Mouse (Mus musculus): Measurements from ENCODE around the gene Lifr.
A peak's percentile ranks its signal among the peaks of the same experiment; 100 is the strongest.

Lifr gene

DNA sequence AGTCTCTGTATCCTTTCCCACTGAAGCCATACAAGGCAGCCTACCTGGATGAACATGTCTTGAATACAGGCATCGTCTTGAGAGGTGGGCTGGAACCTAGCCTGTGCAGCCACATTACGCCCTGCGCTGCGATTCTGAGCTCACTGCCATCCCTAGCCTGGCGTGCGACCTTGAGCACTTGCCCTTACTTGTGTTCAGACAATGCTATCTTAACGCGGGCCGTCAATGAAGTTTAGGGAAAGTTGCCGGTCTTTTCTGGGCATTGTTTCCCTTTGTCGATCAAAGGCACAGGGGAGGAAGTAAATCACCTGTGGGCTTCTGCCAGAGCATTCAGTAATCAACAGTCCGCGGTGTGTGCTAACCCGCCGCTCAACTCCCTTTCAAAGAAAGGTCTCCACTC lies 8.6 kb upstream of the Lifr start:
- no peak for DNase-seq

GRCm38 (mm10) chr15:7082901-7083300 lies 7.5 kb upstream of the Lifr start:
- no peak for DNase-seq

DNA sequence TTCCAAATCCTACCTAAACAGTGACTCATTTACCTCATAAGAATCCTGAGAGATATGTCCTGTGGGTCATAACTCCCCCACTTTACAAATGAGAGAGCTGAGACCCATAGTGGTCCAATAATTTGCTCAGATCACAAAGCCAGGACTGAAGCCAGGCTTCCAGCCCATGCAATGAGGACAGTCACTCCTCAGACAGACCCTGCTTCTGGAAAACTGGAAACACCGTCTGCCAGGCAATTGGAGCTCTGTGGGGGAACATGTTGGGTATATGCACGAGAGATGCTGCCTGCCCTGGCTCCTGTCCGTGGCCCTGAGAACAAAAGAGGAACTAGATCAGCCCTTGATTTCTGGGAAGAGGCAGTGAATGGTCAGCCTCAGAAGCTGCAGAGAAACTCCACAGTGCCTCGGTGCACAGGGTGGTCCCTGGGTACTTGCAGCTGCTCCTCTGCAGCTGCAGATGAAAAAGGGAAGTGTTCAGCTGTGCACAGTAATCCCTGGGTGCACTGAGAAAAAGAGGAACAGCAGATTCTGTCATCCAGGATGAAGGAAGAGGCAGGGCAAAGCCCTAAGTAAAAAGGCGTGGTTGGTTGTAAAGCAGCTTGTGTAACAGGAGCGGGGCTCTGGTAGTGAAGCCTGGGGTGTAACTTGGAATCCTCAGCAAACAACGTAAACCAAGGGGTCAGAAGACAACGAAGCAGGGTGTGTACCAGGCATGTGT lies 5.5 kb upstream of the Lifr start:
- no peak for DNase-seq

DNA sequence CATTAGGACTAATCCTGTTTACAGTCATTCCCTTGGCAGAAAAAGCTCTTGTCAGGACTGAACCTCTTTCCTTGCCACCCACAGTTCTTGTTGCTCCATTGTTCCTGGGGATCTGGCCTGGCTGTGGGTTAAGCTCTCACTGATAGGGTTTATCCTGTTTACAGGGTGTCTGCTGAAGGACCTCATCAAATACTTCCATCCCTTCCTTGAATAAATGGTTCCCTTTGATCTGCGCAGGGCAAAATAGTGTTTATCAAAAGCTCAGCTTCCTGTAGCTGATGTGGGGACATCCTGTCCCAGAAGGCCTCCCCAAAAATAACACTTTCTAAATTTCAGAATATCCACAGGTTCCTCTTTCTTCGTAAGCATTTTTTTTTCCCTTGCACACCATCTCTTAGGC lies 1.7 kb upstream of the Lifr start:
- no peak for DNase-seq

- DNase-seq: no peak
Observed at GRCm38 (mm10) chr15:7092321-7092720, 1.9 kb downstream of the Lifr start.

DNA sequence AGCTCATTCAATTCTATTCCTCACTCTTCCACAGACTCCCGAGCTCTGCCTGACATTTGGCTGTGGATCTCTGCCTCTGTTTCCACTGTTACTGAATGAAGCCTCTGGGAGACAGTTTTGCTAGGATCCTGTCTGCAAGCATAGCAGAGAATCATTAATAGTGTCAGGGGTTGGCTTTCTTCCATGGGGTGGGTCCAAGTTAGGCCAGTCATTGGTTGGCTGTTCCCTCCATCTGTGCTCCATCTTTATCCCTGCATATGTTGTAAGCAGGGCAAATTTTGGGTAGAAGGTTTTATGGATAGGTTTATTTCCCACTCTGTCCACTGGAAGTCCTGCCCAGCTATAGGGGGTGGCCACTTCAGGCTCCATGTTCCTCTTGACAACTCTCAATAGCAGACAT lies 9.0 kb downstream of the Lifr start:
- no peak for DNase-seq

- no peak for DNase-seq
Observed at GRCm38 (mm10) chr15:7100226-7100625, 9.8 kb downstream of the Lifr start.

DNA sequence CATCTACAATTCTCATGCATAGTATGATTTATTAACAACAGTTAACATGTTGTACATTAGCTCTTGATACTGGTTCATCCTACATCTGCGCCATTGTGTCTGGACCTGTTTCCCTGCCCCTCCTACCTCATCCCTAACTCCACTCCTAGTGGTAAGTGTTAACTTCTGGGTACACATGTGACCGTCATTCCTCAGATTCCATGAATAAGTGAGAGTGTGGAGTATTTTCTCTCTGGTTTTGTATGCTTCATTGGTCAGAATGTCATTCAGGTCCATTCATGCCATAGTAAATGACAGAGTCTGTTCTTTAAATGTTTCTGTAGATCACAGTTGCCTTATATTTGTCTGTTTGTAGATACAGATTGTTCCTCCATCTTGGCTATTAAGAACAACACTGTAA lies 12.6 kb downstream of the Lifr start:
- no peak for DNase-seq

GRCm38 (mm10) chr15:7105224-7105623 lies 14.8 kb downstream of the Lifr start:
- no peak for DNase-seq

GRCm38 (mm10) chr15:7108160-7108559 lies 17.7 kb downstream of the Lifr start:
- no peak for DNase-seq

DNA sequence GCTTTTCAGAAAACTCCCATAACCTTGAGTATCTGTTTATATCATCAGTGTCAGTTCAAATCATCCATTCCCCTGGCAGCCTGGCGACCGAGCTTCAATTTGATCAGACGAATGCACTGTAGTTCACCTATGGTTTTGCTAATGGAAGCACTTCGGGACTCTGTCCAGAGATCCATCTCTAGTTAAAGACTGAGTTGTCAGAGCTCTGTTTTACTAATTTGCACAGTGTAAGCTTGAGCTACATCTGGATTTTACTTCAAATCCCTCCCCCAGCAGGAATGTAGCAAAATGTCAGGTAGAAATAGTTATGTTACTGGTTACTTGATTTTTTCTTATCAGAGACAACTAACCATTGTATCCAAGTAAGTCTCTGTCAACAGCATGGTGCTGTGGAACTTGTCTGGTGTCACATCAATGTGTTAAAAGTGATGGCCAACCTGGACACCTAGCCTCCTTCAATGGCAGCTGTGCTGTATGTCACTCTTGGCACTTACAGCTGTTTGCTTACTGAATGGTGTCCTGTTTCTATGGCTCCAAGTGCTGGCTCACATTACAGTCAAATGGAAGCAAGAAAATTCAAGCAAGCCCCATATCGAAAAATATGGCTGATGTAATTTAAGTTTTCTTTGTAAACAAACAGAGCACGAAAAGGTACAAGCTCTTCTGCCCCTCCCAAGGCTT lies 22.0 kb downstream of the Lifr start:
- DNase-seq: no peak

DNA sequence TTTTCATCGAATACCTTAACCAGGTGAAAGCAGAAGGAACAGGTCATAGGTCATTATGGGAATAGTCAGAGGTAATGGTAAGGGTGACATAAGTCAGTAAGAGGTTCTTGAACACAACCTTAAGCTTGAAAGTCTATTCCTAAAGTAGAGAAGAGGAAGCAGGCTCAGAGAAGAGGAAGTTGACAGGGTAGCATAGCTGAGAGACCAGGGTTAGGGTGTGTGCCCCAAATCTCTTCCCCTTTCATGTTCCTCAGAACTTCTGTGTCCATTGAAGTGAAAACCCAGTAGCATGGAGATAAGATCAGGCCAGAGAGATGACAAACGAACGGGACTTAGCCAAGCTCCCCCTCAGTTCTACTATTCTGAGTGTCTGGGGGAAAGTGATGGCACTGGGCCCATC lies 23.5 kb downstream of the Lifr start:
- DNase-seq: no peak

DNA sequence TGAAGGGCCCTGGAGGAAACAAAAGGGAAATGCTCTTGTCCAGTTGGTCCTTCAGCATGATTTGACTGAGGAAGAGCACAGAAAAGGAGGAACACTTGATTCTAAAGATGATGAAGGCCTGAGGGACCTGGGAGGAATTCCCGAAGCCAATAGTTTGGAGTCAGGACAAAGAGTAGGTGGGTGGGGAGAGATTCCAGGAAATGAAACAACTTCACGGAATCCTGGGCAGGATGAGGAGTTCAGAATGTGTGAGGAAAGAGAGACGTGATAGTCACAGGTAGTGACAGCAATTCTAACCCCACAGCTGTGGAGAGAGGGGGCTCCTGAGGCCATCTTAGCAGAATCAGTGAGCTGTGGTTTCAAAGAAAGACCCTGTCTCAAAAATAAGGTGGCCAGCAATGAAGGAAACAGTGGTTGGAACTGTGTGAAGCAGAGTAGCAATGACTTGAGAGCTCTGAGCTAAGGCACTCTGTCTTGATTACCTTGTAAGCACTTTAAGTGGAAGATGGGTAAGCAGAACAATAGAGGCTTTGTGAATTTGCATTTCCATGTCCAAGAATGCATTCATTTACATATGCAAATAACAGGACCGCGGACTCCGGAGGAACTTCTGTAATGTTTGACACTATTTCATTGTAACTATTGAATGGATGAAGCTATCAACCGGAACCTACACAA lies 25.1 kb downstream of the Lifr start:
- DNase-seq: no peak

- no peak for DNase-seq
Observed at GRCm38 (mm10) chr15:7116216-7116615, 25.8 kb downstream of the Lifr start.

- no peak for DNase-seq
Observed at GRCm38 (mm10) chr15:7116699-7117098, 26.3 kb downstream of the Lifr start.

GRCm38 (mm10) chr15:7117944-7118343 lies 27.5 kb downstream of the Lifr start:
- no peak for DNase-seq

DNA sequence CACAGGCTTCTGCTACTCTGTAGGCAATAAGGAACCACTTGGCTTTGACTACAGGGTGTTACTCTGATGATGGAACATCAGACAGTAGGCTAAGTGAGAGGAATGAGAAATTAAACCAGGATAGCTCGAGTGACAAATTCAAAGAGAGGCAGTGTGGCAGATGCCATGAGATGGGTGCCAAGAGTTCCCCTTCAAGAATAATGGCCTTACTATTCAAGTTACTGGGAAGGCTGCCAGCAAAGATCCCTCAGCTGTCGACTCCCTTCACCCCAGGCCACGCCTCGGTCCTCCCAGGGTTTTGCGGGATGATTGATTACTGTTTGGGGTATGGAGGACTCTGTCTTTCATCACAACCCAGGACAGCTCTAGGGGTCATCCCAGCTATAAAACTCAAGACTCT lies 28.4 kb downstream of the Lifr start:
- no peak for DNase-seq

GRCm38 (mm10) chr15:7119930-7120512 lies 29.6 kb downstream of the Lifr start:
- no peak for DNase-seq

DNA sequence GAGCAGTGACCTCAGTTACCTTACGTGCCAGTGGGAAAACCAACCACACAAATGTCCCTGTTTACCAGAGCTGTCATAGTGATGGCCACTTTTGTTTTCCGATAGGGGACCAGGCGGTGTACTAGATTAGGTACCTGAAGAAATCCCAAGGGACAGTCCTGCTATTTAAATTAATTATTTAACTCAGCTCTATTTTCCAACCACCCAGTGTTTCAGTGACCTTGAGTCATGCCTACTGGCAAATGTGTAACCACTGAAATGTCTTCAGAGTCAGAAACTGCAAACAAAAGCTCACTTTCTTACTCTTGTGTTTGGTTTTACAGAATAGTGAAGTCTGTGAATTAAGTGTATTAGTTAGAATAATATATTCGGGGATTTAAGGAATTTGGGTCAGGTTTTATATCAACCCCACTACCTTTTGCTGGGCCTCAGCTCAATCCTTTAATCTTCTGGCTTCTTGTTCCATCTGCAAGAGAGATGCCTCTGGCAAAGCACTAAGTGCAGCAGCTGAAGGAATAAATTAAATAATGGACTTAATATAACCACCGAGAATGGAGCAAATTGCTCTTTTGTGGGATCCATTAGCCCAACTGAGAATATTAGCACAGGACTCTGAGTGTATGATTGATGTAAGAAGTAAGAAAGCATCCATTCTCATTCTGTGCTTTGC lies 33.5 kb downstream of the Lifr start:
- no peak for DNase-seq

DNA sequence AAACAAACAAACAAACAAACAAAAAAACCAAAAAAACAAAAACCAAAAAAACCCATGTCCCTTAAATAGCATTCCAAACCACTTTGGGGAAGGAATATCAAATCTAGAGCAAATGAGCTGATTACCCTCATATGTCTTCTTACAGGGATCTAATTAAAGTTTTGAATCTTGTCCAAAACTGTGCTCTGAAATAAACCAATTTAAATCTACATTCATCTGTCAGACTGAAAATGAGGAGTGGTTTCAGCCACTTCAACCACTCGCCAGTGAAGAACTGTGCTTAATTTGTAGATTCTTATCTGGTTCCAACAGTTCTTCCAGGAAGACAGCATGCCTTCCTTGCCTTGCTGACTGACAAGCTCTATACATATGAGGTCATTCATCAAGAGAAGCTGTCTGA lies 35.8 kb downstream of the Lifr start:
- no peak for DNase-seq

- peak in 1 of 2 experiments; percentile 44 for DNase-seq
Observed at GRCm38 (mm10) chr15:7128627-7129126, 38.3 kb downstream of the Lifr start.

- DNase-seq: peak; percentile 82 to 88
Observed at GRCm38 (mm10) chr15:7129127-7129943, 38.9 kb downstream of the Lifr start.
